Mouse (Mus musculus): ENCODE measurements around the gene Eef2k. TPM values are rescaled to one million over a fixed set of nuclear protein-coding genes. Genes with fewer than 3 reads are reported as not detected.

The Eef2k gene
- polyA plus RNA-seq (2014; fragmentation: Illumina TruSeq; extraction: RNeasy Lipid Tissue Mini Kit (QIAGEN cat#74804)) = 8.7 TPM

DNA sequence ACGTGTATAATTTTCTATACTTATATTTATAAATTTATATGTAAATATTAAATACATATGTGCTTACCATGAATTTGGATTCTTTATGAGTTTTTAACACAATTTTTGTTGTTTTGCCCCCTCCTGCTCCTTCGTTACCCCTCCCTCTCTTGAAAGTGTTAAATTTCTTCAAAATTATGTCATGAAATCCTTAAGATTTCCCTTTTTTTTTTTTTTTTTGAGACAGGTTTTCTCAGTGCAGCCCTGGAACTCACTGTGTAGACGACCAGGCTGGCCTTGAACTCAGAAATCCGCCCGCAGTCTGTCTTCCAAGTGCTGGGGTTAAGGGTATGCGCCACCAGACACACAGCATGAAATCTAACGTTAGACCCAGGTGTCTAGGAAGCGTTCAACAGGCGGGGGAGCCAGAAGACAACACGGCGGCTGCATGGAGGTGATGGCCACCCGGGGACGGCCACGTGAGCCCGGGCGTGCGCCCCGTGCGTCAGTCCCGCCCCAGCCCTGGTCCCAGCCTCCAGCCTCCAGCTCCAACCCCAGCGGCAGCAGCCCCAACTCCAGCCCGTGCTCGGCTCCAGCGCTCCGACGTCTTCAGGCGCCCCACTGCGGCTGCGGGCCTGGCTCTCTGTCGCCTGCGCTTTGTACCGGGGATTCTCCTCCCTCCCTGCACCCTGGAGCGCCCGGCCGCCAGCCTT is at the start of gene Eef2k:
Gene Eef2k (plus strand): TSS at position 487 of the 692 bp plus-strand sequence.

DNA sequence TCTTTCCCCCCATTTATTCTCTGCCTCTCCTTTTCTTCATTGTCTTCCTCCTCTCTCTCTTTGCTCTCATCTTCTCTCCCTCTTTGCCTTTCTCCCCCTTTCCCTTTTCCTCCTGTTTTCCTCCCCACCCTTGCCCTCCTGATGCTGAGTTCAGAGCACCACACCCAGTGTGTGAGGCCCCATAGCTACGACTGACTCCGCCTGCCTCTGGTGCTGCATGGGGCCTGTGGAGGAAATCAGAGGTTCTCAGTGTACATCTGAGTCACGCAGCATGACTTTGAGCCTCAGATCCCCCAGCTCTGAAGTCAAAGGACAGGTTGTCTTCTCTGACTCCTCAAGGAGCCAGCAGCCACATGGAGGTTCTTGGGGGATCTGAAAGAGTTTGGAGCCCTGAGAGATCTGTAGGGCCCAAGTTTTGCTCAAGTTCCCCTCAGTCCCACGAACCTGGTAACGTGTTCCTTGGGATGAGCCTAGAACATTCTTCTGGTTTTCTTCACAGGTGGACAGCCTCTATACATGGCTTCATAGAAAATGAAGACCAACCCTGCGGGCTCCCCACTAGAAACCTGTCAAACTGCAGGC is 30.7 kb upstream of the Eef2k start, which contains the start of gene Gm5737:
Gene Gm5737 (plus strand): TSS at position 532 of the 582 bp plus-strand sequence.

DNA sequence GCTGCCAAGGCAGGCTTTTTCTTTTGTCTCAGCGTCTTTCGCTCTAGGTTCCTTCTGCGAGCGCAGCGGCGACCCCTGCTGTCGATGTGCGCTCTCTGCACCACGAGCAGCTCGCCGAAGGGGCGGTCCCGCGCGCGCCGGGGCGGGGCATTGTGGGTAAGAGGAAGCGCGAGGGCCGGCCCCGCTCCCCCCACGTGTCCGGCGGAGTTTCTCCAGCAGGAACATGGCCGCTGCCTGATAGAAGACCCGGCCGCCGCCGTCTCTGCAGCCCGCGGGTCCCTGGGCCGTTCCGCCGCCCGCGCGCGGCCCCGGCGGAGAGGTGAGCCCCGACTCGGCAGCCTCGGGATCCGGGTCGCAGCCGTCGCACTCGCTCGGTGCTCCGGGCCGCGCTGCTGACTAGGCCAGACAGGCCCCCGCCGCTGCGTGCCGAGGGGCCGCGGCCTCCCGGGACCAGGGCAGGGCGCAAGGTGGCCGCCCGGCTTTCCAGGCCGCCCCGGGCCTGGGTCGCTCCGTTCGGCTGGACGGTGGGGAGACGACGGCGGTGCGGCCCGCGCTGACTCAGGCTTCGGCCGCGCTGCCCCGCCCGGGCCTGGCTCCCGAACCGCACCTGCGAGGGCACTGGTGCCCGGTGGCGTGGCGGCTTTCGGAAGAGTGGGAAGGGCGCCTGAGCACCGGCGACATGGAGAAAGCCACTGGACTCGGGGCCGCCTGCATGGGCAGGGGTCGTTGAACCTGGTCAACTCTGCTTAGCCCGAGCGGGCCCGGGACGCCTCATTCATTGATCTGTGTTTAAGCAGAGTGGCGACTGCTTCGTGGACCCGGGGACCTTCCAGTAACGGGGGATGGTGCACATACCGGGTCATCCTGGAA is 75.2 kb downstream of the Eef2k start, which contains the start of gene Polr3e:
Gene Polr3e (plus strand): TSS at position 153 of the 870 bp plus-strand sequence.

Other genes with a start within 250 kb of the Eef2k start
- gene Uqcrc2, start 207.7 kb upstream of the Eef2k start, polyA plus RNA-seq (2014; fragmentation: Illumina TruSeq; extraction: RNeasy Lipid Tissue Mini Kit (QIAGEN cat#74804)) = 376 TPM
- not detected for gene Pdzd9, start 172.5 kb upstream of the Eef2k start, polyA plus RNA-seq (2014; fragmentation: Illumina TruSeq; extraction: RNeasy Lipid Tissue Mini Kit (QIAGEN cat#74804))
- gene Mosmo, start 165.2 kb upstream of the Eef2k start, polyA plus RNA-seq (2014; fragmentation: Illumina TruSeq; extraction: RNeasy Lipid Tissue Mini Kit (QIAGEN cat#74804)) = 69.1 TPM
- gene Vwa3a, start 103.5 kb upstream of the Eef2k start, polyA plus RNA-seq (2014; fragmentation: Illumina TruSeq; extraction: RNeasy Lipid Tissue Mini Kit (QIAGEN cat#74804)) = 2.1 TPM
- not detected for gene Gm5737, start 30.5 kb upstream of the Eef2k start, polyA plus RNA-seq (2014; fragmentation: Illumina TruSeq; extraction: RNeasy Lipid Tissue Mini Kit (QIAGEN cat#74804))
- 11.8 TPM for gene Polr3e, start 74.9 kb downstream of the Eef2k start, polyA plus RNA-seq (2014; fragmentation: Illumina TruSeq; extraction: RNeasy Lipid Tissue Mini Kit (QIAGEN cat#74804))
- 13.8 TPM for gene Cdr2, start 139.5 kb downstream of the Eef2k start, polyA plus RNA-seq (2014; fragmentation: Illumina TruSeq; extraction: RNeasy Lipid Tissue Mini Kit (QIAGEN cat#74804))
- 0.68 TPM for gene Mfsd13b, start 139.7 kb downstream of the Eef2k start, polyA plus RNA-seq (2014; fragmentation: Illumina TruSeq; extraction: RNeasy Lipid Tissue Mini Kit (QIAGEN cat#74804))
- gene Mettl9, start 191.6 kb downstream of the Eef2k start, polyA plus RNA-seq (2014; fragmentation: Illumina TruSeq; extraction: RNeasy Lipid Tissue Mini Kit (QIAGEN cat#74804)) = 453 TPM
- gene Igsf6, start 231.7 kb downstream of the Eef2k start, polyA plus RNA-seq (2014; fragmentation: Illumina TruSeq; extraction: RNeasy Lipid Tissue Mini Kit (QIAGEN cat#74804)) = 10.8 TPM
- gene Otoa, start 238.8 kb downstream of the Eef2k start, polyA plus RNA-seq (2014; fragmentation: Illumina TruSeq; extraction: RNeasy Lipid Tissue Mini Kit (QIAGEN cat#74804)) = not detected

Measured in ovary, adult 10 weeks (tissue).